Mouse (Mus musculus) frontal cortex, adult 2 months (tissue): ENCODE measurements around the gene Slc36a1. TPM values are rescaled to one million over a fixed set of nuclear protein-coding genes. Genes with fewer than 3 reads are reported as not detected.
A peak's percentile ranks its signal among the peaks of the same experiment; 100 is the strongest.

Experiments
- DNase-seq, 2 experiments: peaks; one replicate each; pipeline ENCODE4 v3.0.0; 2022; ENCODE audit warnings: low spot score in 1 of 2; ENCODE audit errors: extremely low spot score in 1 of 2
- polyA plus RNA-seq: library from polyadenylated mRNA; depleted of rRNA; stranded (reverse); fragments of >200 nt; gene quantifications from 2 replicates; pipeline ENCODE4 v1.2.3, GENCODE M21; 2012; rRNA removed

Slc36a1 gene
- 33.7 and 34.5 TPM in 2 replicates for polyA plus RNA-seq

DNA sequence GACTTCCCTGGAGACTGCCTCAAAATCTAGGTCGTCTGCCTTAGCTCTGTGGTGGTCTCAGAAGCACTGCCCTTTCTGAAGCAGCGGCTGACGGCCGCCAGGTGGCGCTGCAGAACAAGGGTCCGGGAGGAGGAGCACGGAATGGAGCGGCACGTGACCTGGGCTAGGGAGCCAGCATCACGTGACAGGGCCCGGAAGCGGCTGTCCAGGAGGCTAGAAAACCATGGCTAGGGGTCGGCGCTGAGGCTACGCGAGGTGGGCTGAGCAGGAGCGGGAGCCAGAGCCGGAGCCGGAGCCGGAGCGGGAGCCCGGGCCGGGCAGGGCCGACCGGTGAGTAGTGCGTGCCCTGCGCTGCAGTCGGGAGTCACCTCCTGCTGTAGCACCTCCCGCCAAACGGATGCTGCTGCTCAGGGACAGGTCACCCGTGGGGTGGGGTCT lies at the start of gene Slc36a1:
Slc36a1 (plus strand) TSS at position 192 of the 438 bp plus-strand sequence.
- DNase-seq: peak; percentile 88 to 97

- DNase-seq: no peak
Measured at GRCm38 (mm10) chr11:55154398-55155069, 49.6 kb upstream of the Slc36a1 start.

GRCm38 (mm10) chr11:55155070-55155421 lies 49.1 kb upstream of the Slc36a1 start:
- no peak for DNase-seq

- peak; percentile 61 to 94 for DNase-seq
Measured at GRCm38 (mm10) chr11:55158785-55159359, 45.3 kb upstream of the Slc36a1 start.

- DNase-seq: peak; percentile 14 to 83
Measured at GRCm38 (mm10) chr11:55162670-55163069, 41.5 kb upstream of the Slc36a1 start.

DNA sequence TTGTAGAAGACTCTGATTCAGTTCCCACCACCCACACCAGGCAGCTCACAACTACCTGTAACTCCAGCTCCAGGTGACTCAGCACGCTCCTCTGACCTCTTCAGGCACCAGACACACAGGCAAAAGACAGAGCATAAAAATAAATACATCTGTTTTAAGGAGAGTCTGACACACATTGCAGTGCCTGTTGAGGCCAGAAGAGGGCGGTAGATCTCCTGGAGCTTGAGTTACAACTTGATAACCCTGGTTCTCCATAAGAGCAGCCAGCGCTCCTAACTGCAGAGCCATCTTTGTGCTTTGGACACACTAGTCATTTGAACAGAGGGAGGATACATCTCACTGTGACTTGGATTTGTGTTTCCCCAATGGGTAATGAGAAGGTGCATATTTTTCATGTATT lies 39.4 kb upstream of the Slc36a1 start:
- peak; percentile 34 to 72 for DNase-seq

DNA sequence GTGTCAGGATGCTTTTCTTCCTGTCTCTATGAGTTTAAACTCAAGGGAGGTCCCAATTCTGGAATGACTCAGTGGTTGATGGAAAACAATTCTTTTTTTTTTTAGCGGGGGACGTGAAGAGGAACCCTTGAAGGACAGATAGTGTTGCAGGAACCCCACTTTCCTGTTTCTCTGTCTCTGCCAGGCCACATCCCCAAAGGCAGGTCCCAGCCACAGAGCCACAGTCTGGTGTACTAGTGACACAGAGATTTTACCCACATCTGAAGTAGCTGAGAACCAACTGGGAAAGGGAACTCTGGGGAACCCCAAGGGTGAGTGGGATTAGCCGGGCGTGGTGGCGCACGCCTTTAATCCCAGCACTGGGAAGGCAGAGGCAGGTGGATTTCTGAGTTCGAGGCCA lies 38.4 kb upstream of the Slc36a1 start:
- no peak for DNase-seq

- DNase-seq: no peak
Measured at GRCm38 (mm10) chr11:55168504-55168903, 35.6 kb upstream of the Slc36a1 start.

GRCm38 (mm10) chr11:55168914-55169313 lies 35.2 kb upstream of the Slc36a1 start:
- DNase-seq: no peak

DNA sequence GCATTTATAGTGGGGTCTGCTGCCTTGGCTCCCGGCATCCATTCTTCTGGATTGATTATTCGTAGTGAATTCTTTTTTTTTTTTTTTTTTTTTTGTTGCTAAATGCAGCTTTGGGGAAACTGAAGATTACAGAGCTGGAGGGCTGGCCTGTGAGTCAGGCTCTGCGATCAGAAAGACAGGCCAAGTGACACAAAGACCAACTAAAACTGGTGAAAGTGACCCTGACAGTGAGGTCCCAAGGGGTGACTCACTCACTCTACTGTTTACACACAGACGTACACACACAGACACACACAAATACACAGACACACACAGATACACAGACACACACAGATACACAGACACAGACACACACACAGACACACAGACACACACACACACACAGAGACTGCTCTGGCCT lies 33.6 kb upstream of the Slc36a1 start:
- DNase-seq: no peak

DNA sequence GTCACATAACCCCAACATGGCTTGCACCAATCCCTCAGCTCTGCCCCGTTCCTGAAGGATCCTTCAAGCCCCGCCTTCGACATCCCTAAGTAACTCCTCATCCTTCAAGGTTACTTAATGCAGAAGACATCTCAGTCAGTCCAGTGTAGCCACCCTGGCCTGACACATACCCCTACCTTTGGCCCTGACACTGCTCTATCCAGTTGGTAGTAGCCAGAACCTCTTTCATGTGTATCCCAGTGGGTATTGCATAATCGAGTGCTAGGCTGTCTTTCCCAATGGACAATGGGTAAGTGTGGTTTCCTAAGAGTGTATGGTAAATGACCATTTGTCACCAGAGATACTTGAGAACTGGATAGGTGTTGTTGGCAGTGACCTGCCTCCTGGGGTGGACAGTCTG lies 25.3 kb upstream of the Slc36a1 start:
- DNase-seq: no peak

DNA sequence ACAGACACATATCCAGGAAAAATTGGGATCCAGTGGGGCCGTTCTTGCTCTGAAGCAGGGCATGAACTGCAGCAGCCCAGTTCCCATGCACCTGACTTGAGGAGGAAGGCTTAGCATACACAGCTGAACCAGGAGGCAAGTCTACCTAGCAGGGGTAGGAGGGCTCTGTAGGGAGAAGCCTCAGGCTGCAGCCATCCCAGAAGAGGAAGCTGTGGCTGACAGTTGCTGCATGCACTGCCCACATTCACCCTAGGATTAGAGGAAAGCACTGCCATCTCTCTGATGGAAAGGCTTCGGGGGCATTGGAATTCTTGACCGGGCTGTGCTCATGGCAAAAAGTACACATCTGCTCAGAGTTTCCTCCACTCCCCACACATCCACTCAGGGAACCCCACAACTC lies 24.3 kb upstream of the Slc36a1 start:
- DNase-seq: no peak

DNA sequence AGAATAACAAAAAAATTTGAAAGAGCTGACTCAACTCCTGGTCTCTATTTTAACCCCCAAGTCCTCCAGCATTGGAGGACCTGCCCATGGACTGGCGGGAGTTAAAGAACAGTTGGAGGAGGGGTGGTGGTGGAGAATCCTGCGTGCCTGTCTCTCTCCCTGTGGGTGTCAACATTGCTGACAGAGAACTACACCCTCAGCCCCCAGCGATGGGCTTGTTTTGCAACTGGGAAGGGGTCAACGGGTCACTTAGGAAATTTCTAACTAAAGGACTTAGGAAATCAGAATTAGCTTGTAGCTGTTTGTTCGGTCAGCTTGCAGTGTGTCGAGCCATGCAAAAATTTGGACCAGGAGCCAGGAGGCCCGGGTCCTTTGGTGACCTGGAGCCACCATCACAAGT lies 21.0 kb upstream of the Slc36a1 start:
- DNase-seq: no peak

DNA sequence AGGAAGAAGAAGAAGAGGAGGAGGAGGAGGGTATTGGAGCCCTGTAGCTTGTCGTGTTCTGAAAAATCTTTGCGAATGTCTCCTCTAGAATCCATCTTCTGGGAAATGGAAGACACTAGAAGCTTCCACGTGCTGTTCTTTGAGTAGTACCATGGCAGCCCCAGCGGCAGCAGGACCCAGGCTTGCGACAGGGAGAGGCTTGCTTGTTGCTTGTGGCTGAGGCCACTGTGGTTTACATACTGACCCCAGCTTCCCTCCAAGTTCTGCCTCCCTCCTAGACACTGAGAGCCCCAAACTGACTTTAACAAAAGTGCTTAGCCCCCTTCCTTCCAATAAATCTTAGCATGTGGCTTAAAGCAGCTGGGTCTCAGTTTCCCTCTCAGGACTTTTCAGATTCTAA lies 19.9 kb upstream of the Slc36a1 start:
- DNase-seq: no peak

DNA sequence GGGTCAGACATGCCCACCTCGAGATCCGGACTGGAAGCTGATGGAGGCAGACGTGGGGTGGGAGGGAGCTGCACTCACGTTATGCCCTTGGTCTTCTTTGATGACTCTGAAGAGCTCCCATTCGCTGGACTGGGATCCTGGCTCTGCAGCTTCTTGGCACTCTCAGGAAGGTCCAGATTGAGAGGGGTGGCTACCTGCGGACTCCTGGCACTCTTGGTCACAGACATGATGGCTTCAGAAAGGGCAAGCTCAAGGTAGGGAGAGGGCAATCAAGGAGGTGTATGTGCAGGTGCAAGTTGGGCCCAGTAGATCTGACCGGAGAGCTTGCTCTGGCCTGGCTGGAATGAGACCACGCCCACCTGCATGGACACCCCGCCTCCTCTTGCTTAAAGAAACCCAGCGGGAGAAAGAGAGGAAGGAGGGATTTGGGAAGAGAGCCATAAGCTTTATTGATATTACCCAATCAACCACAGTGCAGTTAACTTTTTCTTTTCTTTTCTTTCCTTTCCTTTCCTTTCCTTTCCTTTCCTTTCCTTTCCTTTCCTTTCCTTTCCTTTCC lies 19.3 kb upstream of the Slc36a1 start, which contains the start of gene Slc36a2:
Slc36a2 (minus strand) TSS at position 345 of the 559 bp plus-strand sequence.
- no peak for DNase-seq

- no peak for DNase-seq
Measured at GRCm38 (mm10) chr11:55187292-55187691, 16.9 kb upstream of the Slc36a1 start.

- no peak for DNase-seq
Measured at GRCm38 (mm10) chr11:55187777-55188176, 16.4 kb upstream of the Slc36a1 start.

GRCm38 (mm10) chr11:55190216-55190615 lies 13.9 kb upstream of the Slc36a1 start:
- DNase-seq: no peak

DNA sequence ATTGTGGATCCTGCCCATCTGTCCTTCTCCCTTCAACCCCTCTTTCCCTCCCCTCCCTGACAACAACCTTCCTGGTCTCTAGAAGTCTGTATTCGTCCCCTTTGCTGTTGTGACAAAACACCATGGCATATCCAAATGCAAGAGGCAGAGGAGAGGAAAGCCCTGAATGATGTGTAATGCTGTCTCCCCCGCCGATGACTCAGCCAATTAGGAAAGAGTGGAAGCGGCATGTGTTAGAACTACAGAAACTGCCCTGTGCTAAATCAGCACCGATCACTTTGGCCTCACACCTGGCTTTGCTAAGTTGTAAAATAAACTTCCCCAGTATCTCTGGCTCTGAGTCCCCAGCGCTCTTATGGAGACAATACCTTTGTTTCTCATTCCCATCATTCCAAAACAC lies 7.1 kb upstream of the Slc36a1 start:
- DNase-seq: no peak

DNA sequence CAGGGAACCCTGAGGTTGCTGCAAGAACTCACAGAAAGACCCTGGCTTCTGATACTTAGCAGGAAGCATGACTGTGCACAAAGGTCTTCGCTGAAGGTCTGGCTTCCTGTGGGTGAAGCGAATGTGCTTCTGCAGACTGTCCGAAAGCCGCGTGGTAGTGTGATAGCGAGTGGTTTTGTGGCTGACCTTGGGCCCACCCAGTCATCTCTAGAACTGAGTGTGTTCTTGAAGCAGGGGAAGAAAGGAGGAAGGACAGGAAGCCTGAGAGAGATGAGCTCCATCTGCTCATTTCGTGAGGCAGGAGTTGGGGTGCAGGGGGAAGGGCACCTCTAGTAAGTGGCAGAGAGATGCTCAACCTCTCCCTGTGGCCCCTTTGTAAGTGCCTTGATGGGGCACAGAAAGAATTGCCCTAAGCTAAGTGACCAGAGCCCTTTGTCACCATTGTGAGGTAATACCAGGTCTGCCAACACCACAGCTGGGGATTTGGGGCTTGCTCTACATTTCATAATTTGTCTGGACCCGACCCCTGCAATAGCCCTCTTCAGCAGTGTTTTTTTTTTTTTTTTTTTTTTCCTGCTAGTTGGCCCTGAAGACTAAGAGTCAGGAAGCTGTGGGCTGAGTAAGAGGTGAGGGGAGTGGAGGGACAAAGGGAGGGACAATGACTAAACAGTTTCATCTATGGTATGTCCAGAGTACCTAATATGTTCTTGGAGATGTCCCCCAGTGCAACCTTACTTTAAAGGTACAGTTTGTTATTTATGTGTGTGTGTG lies 6.2 kb upstream of the Slc36a1 start:
- DNase-seq: no peak

GRCm38 (mm10) chr11:55204602-55205001 lies 452 bp downstream of the Slc36a1 start:
- DNase-seq: peak in 1 of 2 experiments; percentile 48
